Mouse (Mus musculus) splenic B cell, adult 2 months (primary cell): Measurements from ENCODE around the gene Gm9803.
A peak's percentile ranks its signal among the peaks of the same experiment; 100 is the strongest.

Experiments used
- DNase-seq: peaks from one replicate; pipeline ENCODE4 v3.0.0-alpha.2; 2011; ENCODE audit warnings: low read depth, low spot score
- H3K27me3 ChIP-seq: 2 replicates; pipeline ENCODE4 v1.6.1; 2012; ENCODE audit warnings: mild to moderate bottlenecking, low read length, moderate library complexity, mixed read lengths; ENCODE audit not compliant: control insufficient read depth, poor library complexity, insufficient read depth, severe bottlenecking
- H3K36me3 ChIP-seq: 2 replicates; pipeline ENCODE4 v1.6.1; 2012; ENCODE audit warnings: mild to moderate bottlenecking, low read length, moderate library complexity, mixed read lengths; ENCODE audit not compliant: control insufficient read depth, poor library complexity, insufficient read depth, severe bottlenecking

Gene Gm9803

DNA sequence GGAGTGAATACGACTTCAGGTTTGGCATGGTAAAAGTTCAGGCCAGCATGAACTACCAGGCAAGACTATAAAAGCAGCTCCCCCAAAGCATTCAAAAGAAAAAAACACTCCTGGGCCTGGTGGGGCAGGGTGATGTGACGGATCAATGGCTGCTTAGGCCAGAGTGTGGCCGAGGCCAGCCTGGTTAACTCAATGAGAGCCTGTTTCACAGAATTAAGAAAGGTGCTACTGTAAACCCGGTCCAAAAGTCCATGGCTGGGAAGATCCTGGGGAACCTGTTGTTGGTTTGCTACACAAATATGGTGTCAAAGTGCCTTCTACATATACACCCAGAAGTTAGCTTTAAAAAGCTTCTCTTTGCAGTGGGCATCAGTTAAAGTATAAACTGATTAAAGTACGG, 14.9 kb downstream of the Gm9803 start:
- H3K36me3 ChIP-seq, result no peaks in the 10 kb centered on the region; the same call in 1 of the 2 replicates

DNA sequence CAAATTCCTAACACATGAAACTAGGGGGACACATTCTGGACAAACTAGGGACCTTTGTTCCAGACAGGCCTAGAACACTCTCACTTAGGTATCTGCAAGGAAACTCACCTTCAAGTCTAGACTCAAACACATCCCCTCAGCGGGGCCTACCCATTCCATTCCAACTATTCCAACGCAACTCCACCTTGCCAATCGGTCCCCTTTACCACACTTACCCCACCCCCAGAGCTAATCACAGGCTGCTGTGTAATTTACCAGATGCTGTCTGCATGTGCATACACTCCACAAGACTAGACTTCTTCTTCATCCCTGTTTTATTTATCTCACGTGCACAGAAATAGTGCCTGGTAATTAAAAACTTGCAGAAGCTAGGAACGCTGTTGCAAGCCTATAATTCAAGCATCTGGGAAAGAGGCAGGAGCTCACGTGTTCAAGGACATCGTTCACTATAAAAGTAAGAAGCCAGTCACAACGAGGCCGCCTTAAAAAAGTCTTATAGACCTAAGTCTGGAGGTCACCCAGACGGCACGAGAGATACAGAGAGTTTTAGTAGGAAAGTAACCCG, 15.9 kb downstream of the Gm9803 start:
- no peak for DNase-seq
- H3K36me3 ChIP-seq, result no peaks in the 10 kb centered on the region
- H3K27me3 ChIP-seq, result no peaks in the 10 kb centered on the region

More for the DNA sequence above, 14.9 kb downstream of the Gm9803 start:
- DNase-seq, result no peak
- H3K27me3 ChIP-seq, result no peaks in the 10 kb centered on the region

DNA sequence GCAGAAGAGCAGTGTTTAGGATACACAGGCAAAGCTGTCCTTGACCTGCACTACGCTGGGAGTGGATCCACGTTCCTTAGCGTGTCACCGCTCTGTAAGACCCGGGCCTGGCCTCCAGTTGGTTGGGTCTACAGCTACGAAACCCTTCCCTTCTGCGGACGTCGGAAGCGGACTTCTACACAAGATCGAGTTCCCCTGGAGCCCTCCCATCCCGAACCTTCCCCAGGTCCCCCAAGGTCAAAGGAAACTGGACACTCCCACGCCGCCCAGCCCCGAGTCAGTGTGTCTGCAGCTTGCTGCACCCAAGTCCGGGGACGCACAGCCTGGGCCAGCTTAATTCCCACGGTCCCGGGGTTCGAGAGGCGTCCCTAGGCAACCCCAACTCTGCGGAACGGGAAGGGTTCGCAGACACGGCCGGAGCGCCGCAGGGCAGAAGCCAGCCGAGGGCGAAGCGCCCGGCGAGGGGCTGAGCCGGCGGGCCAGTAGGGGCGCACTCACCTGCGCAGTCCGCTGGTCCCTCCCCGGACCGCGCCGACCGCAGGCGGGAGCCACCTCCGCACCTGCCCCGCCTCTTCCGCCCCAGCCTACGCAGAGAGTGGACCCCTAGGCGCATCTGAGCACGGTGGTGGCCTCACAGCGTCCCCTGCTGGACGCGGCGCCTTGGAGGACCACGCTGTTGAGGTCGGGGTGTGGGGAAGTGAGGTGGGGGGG, 16.7 kb downstream of the Gm9803 start, which contains the start of gene 1700021F05Rik:
1700021F05Rik (minus strand) TSS at position 553 of the 711 bp plus-strand sequence.
- no peaks in the 10 kb centered on the region for H3K36me3 ChIP-seq
- peak; percentile 98 for DNase-seq
- no peaks in the 10 kb centered on the region for H3K27me3 ChIP-seq

DNA sequence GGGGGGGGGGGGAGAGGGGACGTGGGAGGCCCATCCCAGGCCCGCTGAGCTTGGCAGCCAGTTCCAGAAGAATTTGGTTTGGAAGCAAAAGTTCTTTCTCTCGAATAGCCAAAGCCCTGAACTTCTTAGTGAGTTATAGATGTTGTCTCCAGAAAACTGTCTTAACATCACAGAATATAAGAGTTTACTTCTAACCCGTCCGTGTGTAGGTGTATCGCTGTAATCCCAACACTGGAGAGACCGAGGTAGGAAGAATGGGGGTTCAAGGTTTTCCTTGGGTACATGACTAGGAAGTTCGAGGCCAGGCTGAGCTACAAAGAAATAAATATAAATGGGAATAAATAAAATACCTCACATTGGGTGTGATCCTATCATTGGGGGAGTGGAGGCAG, 17.3 kb downstream of the Gm9803 start:
- H3K27me3 ChIP-seq, result no peaks in the 10 kb centered on the region
- no peaks in the 10 kb centered on the region for H3K36me3 ChIP-seq
- no peak for DNase-seq

DNA sequence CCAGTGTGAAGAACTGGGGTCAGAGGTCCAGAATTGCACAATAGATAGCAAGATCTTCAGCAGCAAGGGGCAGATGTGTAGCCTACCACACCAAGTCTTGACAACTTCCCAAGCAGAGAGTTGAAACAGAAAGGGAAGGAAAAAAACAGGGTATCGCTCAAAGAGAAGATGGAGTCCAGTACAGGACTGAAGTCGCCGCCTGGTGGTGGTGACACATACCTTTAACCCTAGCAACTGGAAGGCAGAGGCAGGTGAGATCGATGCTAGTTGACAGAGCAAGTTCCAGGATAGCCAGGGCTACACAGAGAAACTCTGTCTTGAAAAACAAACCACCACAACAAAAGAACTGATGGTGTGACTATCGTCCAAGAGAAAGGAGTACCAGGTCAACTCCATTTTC, 25.5 kb downstream of the Gm9803 start:
- DNase-seq, result peak; percentile 41
- no peaks in the 10 kb centered on the region for H3K36me3 ChIP-seq
- H3K27me3 ChIP-seq, result no peaks in the 10 kb centered on the region

DNA sequence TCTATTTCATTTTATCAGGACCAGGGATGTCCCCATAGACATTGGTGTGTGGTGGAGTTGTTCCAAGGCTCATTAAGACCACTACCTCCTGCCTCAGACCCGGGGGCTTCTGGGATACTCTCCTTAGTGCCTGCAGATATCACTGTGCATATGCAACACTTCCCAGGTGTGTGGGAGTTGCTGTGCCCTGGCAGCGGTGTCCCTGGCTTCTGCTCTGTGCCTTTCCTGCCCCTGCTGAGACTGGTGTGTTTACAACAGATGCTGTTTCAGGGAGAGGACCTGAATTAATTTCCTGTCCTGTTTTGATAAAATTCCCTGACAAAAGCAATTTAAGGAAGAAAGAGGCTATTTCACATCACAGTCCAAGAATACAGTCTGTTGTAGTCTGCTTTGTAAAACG, 27.0 kb downstream of the Gm9803 start:
- no peaks in the 10 kb centered on the region for H3K27me3 ChIP-seq
- no peak for DNase-seq
- H3K36me3 ChIP-seq, result no peaks in the 10 kb centered on the region

DNA sequence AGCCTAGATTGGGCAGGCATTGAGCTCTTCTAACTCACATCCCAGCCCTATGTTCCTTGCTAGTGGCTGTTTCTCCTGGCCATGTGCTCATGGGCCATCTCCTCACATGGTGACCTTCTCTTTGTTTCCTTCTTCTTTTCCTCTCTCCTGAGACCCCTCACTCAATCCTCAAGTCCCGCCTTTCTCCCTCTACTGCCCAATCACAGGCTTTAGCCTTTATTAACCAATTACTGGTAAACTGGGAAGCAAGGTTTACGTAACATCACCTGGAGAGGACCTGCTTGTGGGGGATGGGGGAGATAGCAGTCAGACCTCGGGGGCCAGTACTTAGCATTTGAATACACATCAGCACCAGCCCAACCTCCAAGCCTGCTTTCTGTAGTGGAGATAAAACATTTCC, 27.5 kb downstream of the Gm9803 start:
- Histone ChIP-seq H3K36me3 (no peaks in the 10 kb centered on the region), H3K27me3 (no peaks in the 10 kb centered on the region)
- DNase-seq, result no peak

DNA sequence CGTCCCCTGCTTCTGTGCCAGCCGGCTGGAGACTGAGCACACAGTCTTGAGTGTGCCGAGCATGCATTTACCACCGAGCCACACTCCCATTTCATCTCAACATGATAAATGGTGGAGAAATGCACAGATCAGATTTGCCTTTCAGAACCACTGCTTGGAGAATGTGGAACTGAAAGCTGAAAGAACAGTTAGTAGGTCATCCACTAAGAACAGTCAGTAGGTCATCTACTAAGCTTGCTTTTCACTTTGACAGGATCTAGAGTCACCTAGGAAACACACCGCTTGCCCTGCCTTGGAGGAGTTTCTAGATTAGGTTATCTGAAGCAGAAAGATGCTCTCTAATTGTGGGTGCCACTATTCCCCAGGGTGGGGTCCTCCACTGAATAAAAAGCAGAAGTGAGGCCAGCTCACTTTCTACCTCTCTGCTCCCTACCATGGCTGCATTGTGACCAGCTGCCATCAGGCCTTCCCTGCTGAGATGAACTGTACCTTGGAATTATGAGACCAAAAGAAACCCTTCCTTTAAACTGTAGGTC, 33.8 kb downstream of the Gm9803 start:
- DNase-seq, result peak; percentile 73
- H3K27me3 ChIP-seq, result no peaks in the 10 kb centered on the region
- H3K36me3 ChIP-seq, result no peaks in the 10 kb centered on the region

DNA sequence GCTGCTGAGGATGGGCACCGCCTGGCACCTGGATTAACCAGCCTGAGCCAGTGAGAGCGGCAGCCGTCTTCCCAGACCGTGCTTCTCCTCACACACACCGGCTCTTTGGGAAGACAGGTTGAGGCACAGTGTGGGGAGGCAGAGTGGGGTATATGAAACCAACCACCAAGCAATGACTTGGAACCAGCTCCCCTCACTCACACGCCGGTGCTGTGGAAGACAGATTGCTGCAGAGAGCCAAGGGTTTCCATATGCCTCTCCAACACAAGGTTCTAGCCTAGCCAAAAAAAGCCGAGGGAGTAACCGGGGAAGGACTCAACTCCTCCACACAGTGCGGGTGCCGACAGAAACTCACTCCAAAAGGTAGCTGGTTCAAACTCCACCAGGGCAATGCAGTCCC, 35.4 kb downstream of the Gm9803 start:
- no peaks in the 10 kb centered on the region for H3K36me3 ChIP-seq
- no peaks in the 10 kb centered on the region for H3K27me3 ChIP-seq
- DNase-seq, result no peak

DNA sequence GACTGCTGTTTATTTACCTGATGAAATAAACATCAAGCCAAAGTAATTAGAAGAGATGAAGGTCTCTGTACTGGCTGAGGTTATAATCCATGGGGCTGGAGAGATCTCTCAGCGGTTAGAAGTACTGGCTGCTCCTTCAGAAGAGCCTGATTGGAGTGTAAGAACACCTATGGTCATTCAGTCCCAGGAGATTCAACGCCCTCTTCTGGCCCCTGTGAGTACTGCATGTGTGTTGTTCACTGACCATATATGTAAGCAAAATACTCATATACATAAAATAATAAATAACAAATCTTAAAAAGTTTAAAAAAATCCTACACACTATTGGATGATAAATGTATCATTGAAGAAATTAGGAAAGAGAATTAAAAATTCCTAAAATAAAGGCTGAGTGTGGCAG, 36.9 kb downstream of the Gm9803 start:
- H3K27me3 ChIP-seq, result no peaks in the 10 kb centered on the region
- DNase-seq, result peak; percentile 44
- H3K36me3 ChIP-seq, result no peaks in the 10 kb centered on the region

DNA sequence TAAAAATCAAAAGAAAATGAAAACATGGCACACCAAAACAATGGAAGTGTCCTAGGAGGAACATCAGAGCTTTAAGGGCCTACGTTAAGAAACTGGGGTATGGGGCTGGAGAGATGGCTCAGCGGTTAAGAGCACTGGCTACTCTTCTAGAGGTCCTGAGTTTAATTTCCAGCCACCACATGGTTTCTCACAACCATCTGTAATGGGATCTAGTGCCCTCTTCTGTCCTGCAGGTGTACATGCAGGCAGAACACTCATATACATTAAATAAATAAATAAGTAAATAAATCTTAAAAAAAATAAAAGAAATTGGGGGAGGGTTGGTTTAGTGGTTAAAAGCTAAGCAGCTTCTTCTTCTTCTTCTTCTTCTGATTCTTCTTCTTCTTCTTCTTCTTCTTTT, 37.4 kb downstream of the Gm9803 start:
- DNase-seq, result no peak
- H3K36me3 ChIP-seq, result no peaks in the 10 kb centered on the region
- no peaks in the 10 kb centered on the region for H3K27me3 ChIP-seq
